Mouse (Mus musculus) midbrain, embryonic 11.5 days (tissue): ENCODE measurements at regions not wholly inside any gene's neighbourhood (a gene's known extent, or its start where the extent isn't known, plus 50 kb on each side); places are given as distances from the start of the nearest gene placed in this dataset.

Experiments used
- ATAC-seq: fragments of 200-750 bp; cut with Nextera tagmentation; 2 replicates; pipeline ENCODE4 v1.8.0; 2017; ENCODE audit warnings: moderate TSS enrichment, moderate library complexity; ENCODE audit not compliant: low FRiP score
- DNase-seq: peaks from one replicate; pipeline ENCODE4 v3.0.0; 2015; ENCODE audit warnings: low spot score; ENCODE audit errors: missing footprints
- H3K27ac ChIP-seq: fragments of 300-500 bp; sonication (generic); 2 replicates; pipeline ENCODE4 v1.5.1; 2014; ENCODE audit warnings: low read depth, low read length
- H3K27me3 ChIP-seq: fragments of 300-500 bp; sonication (generic); 2 replicates; pipeline ENCODE4 v1.6.1; 2014; ENCODE audit warnings: mild to moderate bottlenecking, low read length, moderate library complexity, mixed read lengths; ENCODE audit not compliant: control insufficient read depth, insufficient read depth
- H3K36me3 ChIP-seq: fragments of 300-500 bp; sonication (generic); 2 replicates; pipeline ENCODE4 v1.6.1; 2014; ENCODE audit warnings: mild to moderate bottlenecking, low read length, moderate library complexity, mixed read lengths; ENCODE audit not compliant: control insufficient read depth, insufficient read depth
- H3K4me1 ChIP-seq: fragments of 300-500 bp; sonication (generic); 2 replicates; pipeline ENCODE4 v1.6.1; 2014; ENCODE audit warnings: low read length; ENCODE audit not compliant: control insufficient read depth, insufficient read depth
- H3K4me2 ChIP-seq: fragments of 300-500 bp; sonication (generic); 2 replicates; pipeline ENCODE4 v1.6.1; 2014; ENCODE audit warnings: mild to moderate bottlenecking, moderate library complexity
- H3K4me3 ChIP-seq: fragments of 300-500 bp; sonication (generic); 2 replicates; pipeline ENCODE4 v1.5.1; 2014; ENCODE audit warnings: low read depth, low read length
- H3K9ac ChIP-seq: fragments of 300-500 bp; sonication (generic); 2 replicates; pipeline ENCODE4 v1.6.1; 2014; ENCODE audit warnings: low read length
- H3K9me3 ChIP-seq: fragments of 300-500 bp; sonication (generic); 2 replicates; pipeline ENCODE4 v1.6.1; 2016; ENCODE audit warnings: low read length; ENCODE audit not compliant: control insufficient read depth
- WGBS: fragments of 180-500 bp; shearing (Covaris S2); extraction: QIAGEN DNeasy Blood & Tissue Kit; methylation state at CpG from one replicate; pipeline ENCODE4 v1.1.7; 2014; 5-methylcytosine and 5-hydroxymethylcytosine counted together

DNA sequence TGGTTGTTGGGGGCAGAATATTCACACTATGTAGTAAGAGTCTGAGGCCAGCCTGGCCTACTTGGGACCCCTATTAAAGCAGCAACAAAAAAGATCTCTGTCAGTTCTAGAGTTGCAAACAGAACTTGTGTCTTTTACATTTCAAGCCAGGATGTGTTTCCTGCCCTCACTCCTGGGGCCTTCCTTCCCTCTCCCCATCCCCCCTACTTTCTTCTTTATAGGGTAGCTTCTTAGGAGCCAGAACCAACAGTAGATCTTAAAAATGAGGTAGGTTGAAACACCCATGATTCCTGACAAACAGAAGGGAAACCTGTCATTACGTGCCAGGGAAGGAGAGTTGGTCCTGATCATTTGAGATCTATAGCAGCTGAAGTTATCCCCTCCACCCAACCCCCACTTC is 198.0 kb upstream of the Trib2 start:
- ATAC-seq, result no peak
- H3K9me3 ChIP-seq, result no peaks in the 10 kb centered on the region
- 93% methylated on average over 1 of the region's 1 CpGs for WGBS

DNA sequence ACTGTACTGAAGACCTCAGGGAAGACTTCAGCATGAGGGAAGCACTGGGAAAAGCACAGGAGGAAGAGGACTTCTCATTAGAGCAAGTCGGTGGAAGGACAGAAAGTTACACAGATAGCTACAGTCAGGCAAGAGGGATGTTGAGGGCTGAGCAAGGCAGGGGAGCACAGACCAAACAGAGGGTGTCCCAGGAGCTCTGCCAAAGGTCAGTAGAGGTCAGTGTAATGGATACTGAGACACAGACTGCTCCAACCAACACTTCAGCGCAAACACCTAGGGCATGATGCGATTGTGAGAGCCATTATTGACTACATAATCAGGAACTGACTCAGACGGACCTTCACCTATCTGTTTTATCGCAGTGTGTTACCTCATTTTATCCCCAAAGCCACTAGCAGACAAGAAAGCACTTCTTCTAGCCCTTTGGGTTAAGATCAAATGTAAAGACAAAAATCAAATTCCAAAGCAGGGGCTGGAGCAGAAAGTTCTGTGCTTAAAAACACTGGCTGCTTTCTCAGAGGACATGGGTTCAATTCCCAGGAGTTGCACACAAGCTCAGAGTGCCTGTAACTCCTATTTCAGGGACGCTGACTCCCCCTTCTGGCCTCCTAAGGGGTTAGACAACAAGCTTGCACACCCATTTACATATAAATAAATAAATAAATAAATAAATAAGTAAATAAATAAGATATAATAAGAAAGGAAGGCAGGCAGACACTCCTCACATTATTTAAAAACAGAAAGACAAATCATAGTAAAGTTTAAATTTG is 197.3 kb upstream of the Trib2 start:
- ATAC-seq, result no peak
- 79% methylated on average over 6 of the region's 6 CpGs for WGBS
- H3K27me3 ChIP-seq, result no peaks in the 10 kb centered on the region

More for the DNA sequence above, 198.0 kb upstream of the Trib2 start:
- no peaks in the 10 kb centered on the region for H3K4me1 ChIP-seq
- H3K36me3 ChIP-seq, result no peaks in the 10 kb centered on the region
- no peak overlapping the region for H3K4me2 ChIP-seq
- no peak overlapping the region for H3K27ac ChIP-seq
- no peaks in the 10 kb centered on the region for H3K27me3 ChIP-seq
- H3K4me3 ChIP-seq, result no peak overlapping the region
- DNase-seq, result no peak
- H3K9ac ChIP-seq, result no peak overlapping the region

DNA sequence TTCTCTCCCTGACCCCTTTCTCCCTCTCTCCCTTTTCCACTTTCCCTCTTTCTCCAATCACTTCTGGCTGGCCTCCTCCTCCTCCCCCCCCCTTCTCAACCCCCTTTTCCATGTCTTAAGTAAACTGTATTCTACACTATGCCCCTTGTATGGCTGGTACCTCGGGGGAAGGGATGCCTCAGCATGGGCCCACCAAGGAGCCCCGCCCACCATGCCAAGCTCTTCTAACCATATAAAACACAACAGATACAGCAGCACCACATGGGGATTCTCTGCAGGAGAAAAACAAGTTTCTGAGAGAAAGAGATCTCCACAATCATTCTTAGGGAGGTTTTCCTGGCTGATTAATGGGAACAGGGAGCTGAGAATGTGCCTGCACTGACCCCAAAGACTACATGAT is 196.6 kb upstream of the Trib2 start:
- Histone ChIP-seq H3K9ac (no peak overlapping the region), H3K4me1 (no peaks in the 10 kb centered on the region), H3K36me3 (no peaks in the 10 kb centered on the region), H3K4me3 (no peak overlapping the region), H3K27me3 (no peaks in the 10 kb centered on the region), H3K4me2 (no peak overlapping the region), H3K9me3 (no peaks in the 10 kb centered on the region), H3K27ac (no peak overlapping the region)
- WGBS, result 73% methylated on average over 2 of the region's 2 CpGs
- no peak for DNase-seq
- ATAC-seq, result no peak

More for the DNA sequence above, 197.3 kb upstream of the Trib2 start:
- no peak overlapping the region for H3K4me3 ChIP-seq
- no peak overlapping the region for H3K27ac ChIP-seq
- H3K36me3 ChIP-seq, result no peaks in the 10 kb centered on the region
- DNase-seq, result no peak
- no peak overlapping the region for H3K4me2 ChIP-seq
- H3K9me3 ChIP-seq, result no peaks in the 10 kb centered on the region
- no peaks in the 10 kb centered on the region for H3K4me1 ChIP-seq
- no peak overlapping the region for H3K9ac ChIP-seq

DNA sequence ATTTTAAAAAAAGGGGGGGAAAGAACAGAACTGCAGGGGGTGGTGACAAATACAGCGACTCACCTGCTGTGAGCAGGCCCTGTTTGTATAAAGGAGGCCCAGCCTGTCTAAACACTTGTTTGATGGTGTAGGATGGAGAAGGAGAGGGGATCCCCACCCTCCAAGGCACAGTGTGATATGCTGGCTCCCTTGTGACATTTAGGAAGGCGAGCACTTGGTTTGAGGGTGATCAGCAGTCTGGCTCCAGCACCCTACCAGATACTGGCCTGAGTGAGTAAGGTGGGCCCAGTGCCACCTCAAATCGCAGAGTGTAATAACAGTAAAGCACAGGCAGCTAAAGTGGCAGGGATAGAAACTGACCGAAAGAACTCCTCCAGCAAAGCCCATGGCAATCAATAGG is 195.4 kb upstream of the Trib2 start:
- no peak for ATAC-seq
- WGBS, result 65% methylated on average over 4 of the region's 4 CpGs
- Histone ChIP-seq H3K4me2 (no peak overlapping the region), H3K9me3 (no peaks in the 10 kb centered on the region), H3K27ac (no peak overlapping the region), H3K4me1 (no peaks in the 10 kb centered on the region), H3K27me3 (no peaks in the 10 kb centered on the region), H3K36me3 (no peaks in the 10 kb centered on the region), H3K9ac (no peak overlapping the region), H3K4me3 (no peak overlapping the region)
- DNase-seq, result no peak

DNA sequence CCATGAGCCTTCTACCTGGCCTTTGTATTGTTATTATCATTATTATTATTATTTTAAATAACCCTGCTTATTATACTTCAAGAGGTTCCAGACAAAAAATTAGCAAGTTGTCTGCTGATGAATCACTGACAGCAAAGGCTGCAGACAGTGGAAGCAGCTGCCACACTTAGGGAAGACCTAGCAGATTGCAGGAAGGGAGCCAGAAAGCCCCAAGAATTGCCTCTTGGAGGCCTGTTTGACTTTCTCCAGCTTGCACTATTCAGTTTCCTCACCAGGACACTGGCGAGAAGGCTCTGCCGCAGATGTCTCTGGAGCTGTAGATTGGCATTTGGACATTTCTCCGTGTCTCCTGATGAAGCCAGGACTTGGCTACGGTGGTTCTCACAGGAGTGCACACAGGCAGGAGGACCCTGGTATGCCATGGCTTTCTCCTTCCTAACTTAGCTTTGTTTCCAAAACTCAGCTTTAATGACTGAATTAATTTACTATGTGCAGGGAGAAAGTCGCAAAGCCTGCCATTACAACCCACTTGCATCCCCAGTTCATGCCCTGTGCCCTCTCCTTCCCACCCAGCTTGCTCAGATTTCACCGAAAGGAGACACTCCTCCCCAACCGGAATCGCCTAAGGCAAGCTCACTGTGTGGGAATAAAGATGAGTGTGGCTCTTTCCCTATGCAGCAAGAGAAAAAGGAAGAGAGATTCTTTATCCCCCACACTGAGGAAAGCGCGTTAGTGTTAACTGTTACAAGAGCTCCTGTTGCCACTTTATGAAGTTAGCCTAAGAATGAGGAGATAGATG is 193.3 kb upstream of the Trib2 start:
- H3K27me3 ChIP-seq, result no peaks in the 10 kb centered on the region
- H3K4me1 ChIP-seq, result no peaks in the 10 kb centered on the region
- H3K4me2 ChIP-seq, result no peak overlapping the region
- no peaks in the 10 kb centered on the region for H3K9me3 ChIP-seq
- ATAC-seq (no peak), DNase-seq (no peak)
- H3K27ac ChIP-seq, result no peak overlapping the region
- no peaks in the 10 kb centered on the region for H3K36me3 ChIP-seq
- WGBS, result 74% methylated on average over 10 of the region's 10 CpGs
- H3K4me3 ChIP-seq, result no peak overlapping the region
- H3K9ac ChIP-seq, result no peak overlapping the region

DNA sequence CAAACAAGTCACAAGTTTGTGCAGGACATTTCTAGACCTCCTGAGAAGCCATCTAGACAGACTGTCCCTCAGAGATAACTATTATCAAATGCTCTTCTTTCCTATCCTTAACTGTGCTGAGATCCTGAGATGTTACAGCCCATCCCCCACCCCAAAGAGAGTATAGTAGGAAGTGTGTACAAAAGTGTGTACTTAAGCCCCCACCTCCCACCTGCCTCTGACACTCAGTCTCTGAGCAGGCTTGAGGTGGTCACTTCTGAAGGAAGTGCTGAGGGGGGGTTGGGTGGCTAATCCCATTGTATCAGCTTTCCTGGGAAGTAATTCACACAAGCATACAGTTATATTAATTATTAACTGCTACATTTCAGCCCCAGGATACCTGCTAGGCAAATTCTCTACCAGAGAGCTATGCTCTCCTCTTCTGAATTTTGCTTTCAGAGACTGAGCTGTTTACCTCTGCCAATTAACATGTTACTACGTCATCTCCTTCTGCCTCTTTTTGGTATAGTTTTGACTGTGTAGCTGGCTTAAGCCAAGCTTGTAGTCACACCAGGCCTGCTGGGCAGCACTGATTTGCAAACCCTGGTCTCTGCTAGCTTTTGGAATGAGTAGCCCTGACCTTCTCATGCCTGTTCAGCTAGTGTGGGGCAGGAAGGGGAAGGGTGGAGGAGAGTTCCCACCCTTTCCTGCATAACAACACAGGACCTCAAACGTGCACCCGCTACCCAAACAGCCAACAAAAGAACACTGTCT is 192.2 kb upstream of the Trib2 start:
- H3K4me1 ChIP-seq, result no peaks in the 10 kb centered on the region
- no peak for ATAC-seq
- no peak for DNase-seq

DNA sequence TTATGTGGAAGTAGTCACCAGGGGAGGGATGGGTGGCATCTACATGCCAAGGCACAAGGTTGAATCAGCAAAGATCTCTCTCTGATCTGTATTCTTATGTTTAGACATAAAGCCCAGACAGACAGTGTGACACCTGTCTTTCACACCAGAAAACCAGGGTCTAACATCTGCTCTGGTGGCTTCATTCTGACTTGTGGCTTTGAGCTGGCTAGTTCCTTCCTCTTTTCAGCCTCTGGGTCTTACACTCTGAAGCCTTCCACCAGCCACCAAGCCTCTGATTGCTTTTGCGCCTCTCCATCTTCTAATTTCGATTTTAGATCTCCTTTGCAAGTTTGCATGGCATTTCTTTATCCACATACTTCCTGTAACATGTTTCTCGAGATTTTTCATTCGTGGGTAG is 191.5 kb upstream of the Trib2 start:
- Histone ChIP-seq H3K27me3 (no peaks in the 10 kb centered on the region), H3K4me1 (no peaks in the 10 kb centered on the region), H3K27ac (no peak overlapping the region), H3K4me2 (no peak overlapping the region), H3K9ac (no peak overlapping the region), H3K9me3 (no peaks in the 10 kb centered on the region), H3K4me3 (no peak overlapping the region), H3K36me3 (no peaks in the 10 kb centered on the region)
- no peak for ATAC-seq
- 75% methylated on average over 4 of the region's 4 CpGs for WGBS
- DNase-seq, result no peak

More for the DNA sequence above, 192.2 kb upstream of the Trib2 start:
- 56% methylated on average over 3 of the region's 3 CpGs for WGBS
- no peaks in the 10 kb centered on the region for H3K9me3 ChIP-seq
- H3K4me3 ChIP-seq, result no peak overlapping the region
- H3K36me3 ChIP-seq, result no peaks in the 10 kb centered on the region
- H3K27me3 ChIP-seq, result no peaks in the 10 kb centered on the region
- no peak overlapping the region for H3K9ac ChIP-seq
- H3K27ac ChIP-seq, result no peak overlapping the region
- no peak overlapping the region for H3K4me2 ChIP-seq

DNA sequence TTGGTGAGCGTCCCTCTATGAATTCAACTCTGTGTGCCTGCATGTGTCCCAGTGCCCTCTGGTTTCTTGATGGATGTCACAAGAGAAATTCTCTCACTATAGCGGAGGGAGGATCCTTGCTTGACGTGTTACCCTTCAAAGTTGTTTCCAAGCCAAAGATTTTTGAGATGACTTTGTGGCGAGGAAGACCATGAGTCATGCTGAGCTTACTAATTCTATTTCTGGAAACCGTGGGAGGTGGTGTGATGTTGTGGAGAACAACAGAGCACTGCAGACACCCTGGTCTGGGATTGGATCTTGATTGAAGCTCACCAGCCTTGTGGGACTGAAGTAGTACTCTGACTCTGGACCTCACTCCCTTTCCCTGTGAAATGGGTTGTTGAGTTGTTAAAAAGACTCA is 190.0 kb upstream of the Trib2 start:
- no peaks in the 10 kb centered on the region for H3K36me3 ChIP-seq
- no peak overlapping the region for H3K27ac ChIP-seq
- H3K9me3 ChIP-seq, result no peaks in the 10 kb centered on the region
- DNase-seq (no peak), ATAC-seq (no peak)
- H3K4me3 ChIP-seq, result no peak overlapping the region
- H3K27me3 ChIP-seq, result no peaks in the 10 kb centered on the region
- H3K4me2 ChIP-seq, result no peak overlapping the region
- 89% methylated on average over 5 of the region's 5 CpGs for WGBS
- H3K4me1 ChIP-seq, result no peaks in the 10 kb centered on the region
- no peak overlapping the region for H3K9ac ChIP-seq

DNA sequence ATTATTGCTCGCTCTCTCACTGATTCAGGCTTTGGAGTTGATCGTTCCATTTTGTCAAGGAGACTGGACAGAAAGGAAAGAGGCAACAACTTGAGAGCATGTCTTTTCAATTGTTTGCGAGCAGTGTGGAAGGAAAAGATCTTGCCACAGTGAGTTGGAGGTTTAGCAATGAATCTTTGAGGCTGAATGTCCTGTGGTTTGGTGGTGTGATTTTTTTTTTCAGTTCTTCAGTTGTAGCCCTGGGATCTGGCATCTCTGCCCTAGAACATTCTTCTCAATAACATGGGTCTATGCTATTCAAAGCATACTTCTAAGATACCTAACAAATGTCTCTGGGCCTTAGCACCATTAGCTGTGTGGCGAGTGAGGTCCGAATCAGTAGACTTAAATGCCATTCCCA is 189.6 kb upstream of the Trib2 start:
- Histone ChIP-seq H3K9ac (no peak overlapping the region), H3K36me3 (no peaks in the 10 kb centered on the region), H3K27me3 (no peaks in the 10 kb centered on the region), H3K4me1 (no peaks in the 10 kb centered on the region), H3K27ac (no peak overlapping the region), H3K4me2 (no peak overlapping the region), H3K9me3 (no peaks in the 10 kb centered on the region), H3K4me3 (no peak overlapping the region)
- 94% methylated on average over 5 of the region's 5 CpGs for WGBS
- ATAC-seq (no peak), DNase-seq (no peak)
